Mouse (Mus musculus) natural killer cell, adult 2 months (primary cell): Measurements from ENCODE around the gene Nmnat1.
"Not testable (repeated sequence)": the region's sequence is repeated elsewhere in the genome, so short reads cannot be mapped to it uniquely, and the experiment has no call there.

Source experiments
- DNase-seq, 2 experiments: peaks; one replicate each; pipeline ENCODE4 v3.0.0; 2022; ENCODE audit warnings: low spot score in 2 of 2

The Nmnat1 gene

DNA sequence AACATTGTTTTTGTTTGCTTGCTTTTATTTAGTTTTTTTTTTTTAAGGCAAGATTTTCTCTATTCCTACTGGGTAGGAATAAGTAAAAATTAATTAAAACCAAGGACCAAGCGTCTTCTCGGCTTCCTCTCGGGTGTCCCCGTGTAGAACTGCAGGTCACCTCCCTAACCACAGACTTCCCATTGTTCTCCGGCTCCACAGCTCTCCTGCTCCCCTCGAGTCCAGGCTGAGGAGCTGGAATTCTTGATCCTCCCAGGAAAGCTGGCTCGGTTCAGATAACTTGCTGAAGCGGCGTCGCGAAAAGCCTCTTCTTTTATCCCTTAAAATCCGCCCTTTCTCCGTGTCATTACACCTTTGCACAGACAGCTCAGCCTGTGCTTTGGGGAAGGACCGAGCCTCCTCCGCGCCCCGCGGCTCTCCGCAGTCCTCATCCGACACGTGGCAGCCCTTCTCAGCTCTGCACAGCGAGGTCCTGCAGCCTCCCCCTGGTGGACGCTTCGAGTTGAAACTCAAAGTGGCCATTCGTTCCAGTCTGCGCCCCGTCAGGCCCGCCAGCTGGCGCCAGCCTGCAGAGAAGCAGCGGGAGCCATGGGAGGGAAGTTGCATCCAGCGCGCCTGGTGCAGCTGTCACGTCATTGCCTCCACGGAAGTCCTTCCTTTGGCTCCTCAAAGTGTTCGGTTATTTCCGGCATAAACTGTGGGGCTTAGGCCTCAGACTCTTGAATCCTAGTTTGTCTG lies 39.9 kb downstream of the Nmnat1 start:
- peak; percentile 67 to 79 for DNase-seq

GRCm38 (mm10) chr4:149444465-149444864 lies 40.5 kb downstream of the Nmnat1 start:
- no peak for DNase-seq

DNA sequence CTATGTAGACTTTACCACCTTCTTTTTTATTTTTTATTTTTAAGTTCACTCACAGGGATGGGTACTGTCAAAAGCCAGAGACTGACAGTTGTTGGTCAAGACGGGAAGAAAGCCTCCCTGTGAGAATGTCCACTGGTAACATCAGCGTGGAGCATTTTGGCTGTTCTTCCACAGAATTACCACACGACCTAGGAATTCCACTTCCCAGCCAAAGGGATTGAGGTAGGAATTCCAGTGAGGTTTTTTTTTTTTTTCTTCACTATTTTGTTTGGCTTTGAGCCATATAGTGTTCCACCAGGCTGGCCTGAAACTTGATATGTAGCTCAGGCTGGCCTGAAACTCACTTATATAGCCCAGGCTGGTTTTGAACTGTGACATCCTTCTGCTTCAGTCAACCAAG lies 42.6 kb downstream of the Nmnat1 start:
- DNase-seq: no peak

GRCm38 (mm10) chr4:149440576-149440975 lies 44.4 kb downstream of the Nmnat1 start:
- no peak for DNase-seq

GRCm38 (mm10) chr4:149431887-149432286 lies 53.1 kb downstream of the Nmnat1 start:
- DNase-seq: not testable (repeated sequence)

GRCm38 (mm10) chr4:149429592-149429991 lies 55.4 kb downstream of the Nmnat1 start:
- DNase-seq: no peak

- peak; percentile 89 to 94 for DNase-seq
Measured at GRCm38 (mm10) chr4:149426325-149427199, 58.4 kb downstream of the Nmnat1 start, which contains the start of gene Ube4b. Gene Ube4b, minus strand, starts transcription at chr4:149426749.

DNA sequence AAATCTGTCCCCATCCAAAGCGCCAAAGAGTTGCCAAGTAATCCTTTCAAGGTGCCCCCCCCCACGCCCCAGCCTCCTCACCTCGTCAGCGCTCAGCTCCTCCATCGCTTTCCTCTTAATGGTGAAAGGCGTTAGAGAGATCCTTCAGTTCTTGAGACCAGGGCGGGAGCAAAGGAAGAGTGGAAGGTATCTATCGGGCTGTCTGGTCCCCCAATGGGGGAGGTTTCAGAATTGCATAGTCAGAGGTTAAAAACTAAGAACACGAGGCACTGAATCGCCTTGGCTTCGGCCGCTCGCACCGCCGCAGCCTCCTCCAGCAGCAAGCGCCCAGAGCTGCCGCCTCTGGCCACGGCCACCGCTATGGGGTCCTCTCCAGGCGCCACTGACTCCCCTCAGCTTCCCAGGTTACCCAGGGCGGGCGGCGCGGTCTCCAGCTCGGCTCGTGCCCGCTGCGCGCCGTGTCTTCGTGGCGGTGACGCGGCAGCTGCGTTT lies 59.2 kb downstream of the Nmnat1 start:
- peak in 1 of 2 experiments; percentile 12 for DNase-seq

GRCm38 (mm10) chr4:149424755-149425154 lies 60.2 kb downstream of the Nmnat1 start:
- no peak for DNase-seq

- no peak for DNase-seq
Measured at GRCm38 (mm10) chr4:149417854-149418365, 67.1 kb downstream of the Nmnat1 start.
